Mouse (Mus musculus) lung, postnatal 0 days (tissue): Measurements from ENCODE around the gene Usp36.

ENCODE experiments used
- CTCF ChIP-seq: IDR thresholded peaks from 2 replicates; pipeline ENCODE4 v1.5.1; 2016; ENCODE audit warnings: antibody characterized with exemption, mild to moderate bottlenecking
- EP300 ChIP-seq: IDR thresholded peaks from 2 replicates; pipeline ENCODE4 v1.6.1; 2016; ENCODE audit warnings: antibody characterized with exemption, mild to moderate bottlenecking, control low read depth

DNA sequence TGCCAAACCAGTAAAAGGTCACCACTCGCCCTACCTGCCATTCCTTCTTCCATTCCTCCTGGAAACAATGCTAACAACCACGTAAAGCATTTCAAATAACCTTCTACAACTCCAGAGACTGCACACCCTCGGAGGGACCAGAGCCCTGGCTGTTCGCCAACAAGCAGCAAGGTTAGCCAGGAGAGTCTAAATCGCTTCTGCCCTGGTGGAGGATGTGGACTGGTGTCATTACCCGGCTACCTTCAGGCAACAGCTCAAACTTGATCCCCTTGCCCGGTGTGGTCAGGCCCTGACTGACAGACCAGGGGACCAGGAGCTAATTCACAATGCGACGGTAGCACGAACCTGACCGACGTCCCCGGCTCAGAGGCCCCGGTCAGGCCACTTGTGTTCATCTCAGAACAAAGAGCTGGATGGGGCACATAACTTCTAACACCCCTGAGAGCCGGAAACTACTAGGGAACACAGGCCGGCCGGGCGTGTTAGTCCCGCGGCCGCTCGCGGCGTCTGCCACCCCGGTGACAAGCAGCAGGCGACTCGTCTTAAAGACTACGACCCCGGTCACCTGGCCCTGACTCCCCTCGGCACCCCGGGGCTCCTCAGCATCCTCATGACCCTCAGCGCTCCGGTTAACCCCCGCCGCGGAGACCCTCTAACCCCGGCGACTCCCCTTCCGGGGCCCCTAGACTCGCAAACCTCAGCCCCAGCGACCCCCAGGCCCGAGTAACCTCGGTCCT, 42.5 kb downstream of the Usp36 start:
- TF ChIP-seq CTCF (no peak; the same call in 1 of the 2 replicates), EP300 (no peak)
